19 mouse cellular contexts compared by ENCODE assay signal in the genomic region with DNA sequence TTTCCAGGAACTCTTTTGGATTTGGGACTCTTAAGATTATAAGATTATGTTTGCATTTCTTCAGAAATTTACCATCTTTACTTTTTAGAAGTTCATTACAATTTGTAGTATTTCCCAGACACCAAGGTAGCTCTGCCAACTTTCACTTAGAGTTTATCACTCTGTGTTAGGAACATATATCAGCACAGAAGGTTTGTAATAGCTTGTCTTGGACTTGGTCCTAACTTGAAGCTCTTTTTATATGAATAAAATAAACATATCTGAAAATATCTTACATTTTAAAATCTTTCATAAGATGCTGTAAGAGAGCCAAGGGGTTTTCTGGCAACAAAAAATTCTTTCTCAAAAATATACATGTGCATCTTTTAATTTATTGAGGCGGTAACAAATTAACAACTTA.
A peak's percentile ranks its signal among the peaks of the same experiment; 100 is the strongest.
DNase-seq lines count a peak whose midpoint lies in the region; ATAC-seq and TF ChIP-seq lines count a peak whose summit lies in the region.
"Had no signal": no experiment of that assay in that cellular context is flagged by ENCODE, and none has a peak within 500 bp of the region (broad histone marks: within the 10 kb centered on the region; RNA-seq: fewer than 3 reads in every experiment).

No protein-coding gene starts in this region.

- no peaks in the 10 kb centered on the region for H3K9me3 ChIP-seq in forebrain, embryonic 16.5 days (ENCODE audit: control insufficient read depth, low read length)
- no peaks in the 10 kb centered on the region for H3K9me3 ChIP-seq in forebrain, embryonic 10.5 days
- H3K9me3 ChIP-seq in lung, embryonic 14.5 days (ENCODE audit: low read depth, low read length), result no peaks in the 10 kb centered on the region
- H3K9me3 ChIP-seq: embryonic facial prominence, embryonic 10.5 days; embryonic facial prominence, embryonic 12.5 days; forebrain, embryonic 15.5 days had no signal

- no peak overlapping the region for H3K27ac ChIP-seq in forebrain, embryonic 16.5 days (ENCODE audit: low read length)
- H3K27ac ChIP-seq in forebrain, embryonic 10.5 days, result no peak overlapping the region
- H3K27ac ChIP-seq in lung, embryonic 14.5 days (ENCODE audit: low read depth), result no peak overlapping the region
- no peak overlapping the region for H3K27ac ChIP-seq in layer of hippocampus, adult 2 months
- H3K27ac ChIP-seq: embryonic facial prominence, embryonic 10.5 days; embryonic facial prominence, embryonic 12.5 days; forebrain, embryonic 15.5 days had no signal

- H3K36me3 ChIP-seq in forebrain, embryonic 16.5 days (ENCODE audit: control insufficient read depth, insufficient read depth), result no peaks in the 10 kb centered on the region
- H3K36me3 ChIP-seq in forebrain, embryonic 10.5 days (replicated peaks), result no peaks in the 10 kb centered on the region
- no peaks in the 10 kb centered on the region for H3K36me3 ChIP-seq in lung, embryonic 14.5 days (ENCODE audit: insufficient read depth)
- H3K36me3 ChIP-seq: embryonic facial prominence, embryonic 10.5 days; embryonic facial prominence, embryonic 12.5 days; forebrain, embryonic 15.5 days had no signal

- TF ChIP-seq CTCF in lung, embryonic 14.5 days (IDR thresholded peaks at IDR 0.05; ENCODE audit: low read depth), result no peak
- TF ChIP-seq CTCF in brain, embryonic 14.5 days (IDR thresholded peaks at IDR 0.05; ENCODE audit: borderline replicate concordance, extremely low read depth, insufficient read depth, insufficient read length), result no peak
- no peak for TF ChIP-seq CTCF in layer of hippocampus, adult 2 months (conservative IDR thresholded peaks at IDR 0.05)

- WGBS in forebrain, embryonic 16.5 days, result 72% methylated on average over 1 of the region's 1 CpGs
- WGBS in forebrain, embryonic 10.5 days, result 82% methylated on average over 1 of the region's 1 CpGs
- WGBS in lung, embryonic 14.5 days, result 74% methylated on average over 1 of the region's 1 CpGs

- ATAC-seq in forebrain, embryonic 16.5 days, result peak; percentile 55; the same call in 1 of the 2 replicates
- no peak for ATAC-seq in lung, embryonic 14.5 days (ENCODE audit: insufficient read depth)
- ATAC-seq: forebrain, embryonic 15.5 days had no signal

- no peaks in the 10 kb centered on the region for H3K27me3 ChIP-seq in forebrain, embryonic 16.5 days (replicated peaks; ENCODE audit: control insufficient read depth, insufficient read depth, low read length)
- no peaks in the 10 kb centered on the region for H3K27me3 ChIP-seq in forebrain, embryonic 10.5 days (ENCODE audit: poor library complexity, severe bottlenecking)
- H3K27me3 ChIP-seq in lung, embryonic 14.5 days (ENCODE audit: insufficient read depth, low read length), result no peaks in the 10 kb centered on the region
- H3K27me3 ChIP-seq: embryonic facial prominence, embryonic 12.5 days; forebrain, embryonic 15.5 days had no signal

- no peak for TF ChIP-seq POLR2A in brain, embryonic 14.5 days (IDR thresholded peaks at IDR 0.05; ENCODE audit: borderline replicate concordance, extremely low read depth, insufficient read depth, insufficient read length, poor library complexity, severe bottlenecking)

- H3K4me3 ChIP-seq in forebrain, embryonic 16.5 days (replicated peaks; ENCODE audit: low read length), result no peak overlapping the region
- no peak overlapping the region for H3K4me3 ChIP-seq in forebrain, embryonic 10.5 days
- H3K4me3 ChIP-seq in lung, embryonic 14.5 days (ENCODE audit: low read depth, low read length), result no peak overlapping the region
- no peak overlapping the region for H3K4me3 ChIP-seq in layer of hippocampus, adult 2 months
- H3K4me3 ChIP-seq: embryonic facial prominence, embryonic 10.5 days; embryonic facial prominence, embryonic 12.5 days; forebrain, embryonic 15.5 days had no signal

- H3K4me1 ChIP-seq in forebrain, embryonic 16.5 days (replicated peaks; ENCODE audit: control insufficient read depth, insufficient read depth, low read length), result no peaks in the 10 kb centered on the region
- no peaks in the 10 kb centered on the region for H3K4me1 ChIP-seq in forebrain, embryonic 10.5 days
- no peaks in the 10 kb centered on the region for H3K4me1 ChIP-seq in lung, embryonic 14.5 days (ENCODE audit: insufficient read depth)
- H3K4me1 ChIP-seq: embryonic facial prominence, embryonic 10.5 days; embryonic facial prominence, embryonic 12.5 days; forebrain, embryonic 15.5 days had no signal

- H3K4me2 ChIP-seq in forebrain, embryonic 16.5 days (ENCODE audit: low read length), result no peak overlapping the region
- no peak overlapping the region for H3K4me2 ChIP-seq in lung, embryonic 14.5 days
- H3K4me2 ChIP-seq: embryonic facial prominence, embryonic 12.5 days; forebrain, embryonic 15.5 days had no signal

- DNase-seq in forebrain, embryonic 10.5 days (ENCODE audit: extremely low spot score, low spot score), result no peak
- DNase-seq in lung, embryonic 14.5 days, result peak; percentile 6
- DNase-seq in lung, postnatal 25 days (ENCODE audit: low spot score), result no peak
- peak; percentile 51 for DNase-seq in brain, embryonic 14.5 days (ENCODE audit: low read depth)
- peak; percentile 21 for DNase-seq in telencephalon, adult 2 months (ENCODE audit: low read depth, low spot score)
- no peak for DNase-seq in layer of hippocampus, adult 2 months (ENCODE audit: low spot score in 2 of 2)
- DNase-seq in layer of hippocampus, adult 9-10 months (ENCODE audit: low spot score), result no peak
- DNase-seq: adrenal gland, adult 2 months; adrenal gland, postnatal 10 days; adrenal gland, postnatal 25 days; cerebellum, adult 11-12 months; cerebellum, adult 2 months; cerebellum, adult 9-10 months; cerebellum, postnatal 10 days; cerebellum, postnatal 25 days had no signal

- no peak overlapping the region for H3K9ac ChIP-seq in forebrain, embryonic 16.5 days (replicated peaks; ENCODE audit: low read depth, low read length)
- no peak overlapping the region for H3K9ac ChIP-seq in lung, embryonic 14.5 days
- H3K9ac ChIP-seq: embryonic facial prominence, embryonic 12.5 days; forebrain, embryonic 15.5 days had no signal

Comparison
In these comparisons a context has a peak if more than half of its experiments do, and no peak if none do; other contexts are left out.
1. DNase-seq: peak in lung, embryonic 14.5 days (single experiment), brain, embryonic 14.5 days (single experiment) and telencephalon, adult 2 months (single experiment); none in forebrain, embryonic 10.5 days (single experiment), lung, postnatal 25 days (single experiment), layer of hippocampus, adult 2 months (0 of 2) and layer of hippocampus, adult 9-10 months (single experiment).